Mouse (Mus musculus) liver, embryonic 14.5 days (tissue): ENCODE measurements around the gene Scgb1a1. TPM values are rescaled to one million over a fixed set of nuclear protein-coding genes. Genes with fewer than 3 reads are reported as not detected.

Experiments used
- ATAC-seq: fragments of 200-750 bp; cut with Nextera tagmentation; 2 replicates; pipeline ENCODE4 v1.8.0; 2017; ENCODE audit warnings: moderate number of reproducible peaks, mild to moderate bottlenecking, moderate library complexity; ENCODE audit not compliant: insufficient read depth
- DNase-seq, 3 experiments: peaks; one replicate each; pipeline ENCODE4 v3.0.0-alpha.2; 2012 to 2013; ENCODE audit warnings: low read depth in 3 of 3, low spot score in 3 of 3
- H3K27ac ChIP-seq: fragments of 300-500 bp; sonication (generic); 2 replicates; pipeline ENCODE4 v1.5.1; 2014; ENCODE audit warnings: moderate library complexity, mild to moderate bottlenecking, control low read depth, inconsistent platforms
- H3K27me3 ChIP-seq: fragments of 300-500 bp; sonication (generic); 2 replicates; pipeline ENCODE4 v1.6.1; 2014; ENCODE audit warnings: mild to moderate bottlenecking, low read length, moderate library complexity; ENCODE audit not compliant: control insufficient read depth, insufficient read depth
- H3K36me3 ChIP-seq: fragments of 300-500 bp; sonication (generic); replicated peaks from 2 replicates; pipeline ENCODE4 v1.6.1; 2014; ENCODE audit warnings: low read depth; ENCODE audit not compliant: control insufficient read depth, insufficient read depth
- H3K4me1 ChIP-seq, 2 experiments: fragments of 200-500 bp in 1 of 2; fragments of 300-500 bp in 1 of 2; sonication (generic) in 1 of 2; replicated peaks; 2 replicates each; pipeline ENCODE4 v1.6.1; 2012 to 2014; ENCODE audit warnings: antibody characterized with exemption in 1 of 2, inconsistent platforms in 1 of 2, low read length in 1 of 2; ENCODE audit not compliant: control insufficient read depth in 2 of 2, insufficient read depth in 2 of 2
- H3K4me2 ChIP-seq: fragments of 300-500 bp; sonication (generic); 2 replicates; pipeline ENCODE4 v1.6.1; 2014; ENCODE audit warnings: low read depth, mild to moderate bottlenecking, control low read depth, moderate library complexity
- H3K4me3 ChIP-seq, 2 experiments: fragments of 200-500 bp in 1 of 2; fragments of 300-500 bp in 1 of 2; sonication (generic) in 1 of 2; 2 replicates each; pipeline ENCODE4 v1.5.1; 2012 to 2014; ENCODE audit warnings: low read depth in 2 of 2, low read length in 2 of 2, mild to moderate bottlenecking in 2 of 2, control low read depth in 1 of 2, inconsistent platforms in 1 of 2, moderate library complexity in 1 of 2; ENCODE audit not compliant: insufficient read depth in 1 of 2
- H3K9ac ChIP-seq: fragments of 300-500 bp; sonication (generic); replicated peaks from 2 replicates; pipeline ENCODE4 v1.6.1; 2014; ENCODE audit warnings: mild to moderate bottlenecking, control low read depth, moderate library complexity
- H3K9me3 ChIP-seq: fragments of 300-500 bp; sonication (generic); 2 replicates; pipeline ENCODE4 v1.6.1; 2016; ENCODE audit warnings: low read length, mixed read lengths; ENCODE audit not compliant: control insufficient read depth
- CTCF ChIP-seq: IDR thresholded peaks from 2 replicates; pipeline ENCODE4 v1.5.1; 2016; ENCODE audit warnings: antibody characterized with exemption, low read depth, control low read depth
- EP300 ChIP-seq: IDR thresholded peaks from 2 replicates; pipeline ENCODE4 v1.6.1; 2016; ENCODE audit warnings: antibody characterized with exemption, low read depth
- WGBS: fragments of 180-500 bp; shearing (Covaris S2); extraction: QIAGEN DNeasy Blood & Tissue Kit; methylation state at CpG from one replicate; pipeline ENCODE4 v1.1.7; 2014; ENCODE audit not compliant: insufficient replicate concordance; 5-methylcytosine and 5-hydroxymethylcytosine counted together
- polyA plus RNA-seq, 2 experiments: library from polyadenylated mRNA; depleted of rRNA in 1 of 2; stranded (reverse) in 1 of 2; unstranded in 1 of 2; fragments of >200 nt; fragmentation: Nextera tagmentation in 1 of 2; extraction: Ambion mirVana in 1 of 2; gene quantifications; 2 replicates each; pipeline versions ENCODE4 v1.2.1 to v1.2.3; 2012 to 2014

Scgb1a1 gene
- polyA plus RNA-seq, 2 experiments: not detected

GRCm38 (mm10) chr19:9048981-9049687 is 38.6 kb downstream of the Scgb1a1 start:
- Histone ChIP-seq H3K27me3 (no peaks in the 10 kb centered on the region), H3K9ac (no peak overlapping the region), H3K36me3 (no peaks in the 10 kb centered on the region), H3K9me3 (peaks cover 4% of the 10 kb centered on the region), H3K4me1 (peaks cover 28 to 47% of the 10 kb centered on the region in 2 experiments), H3K4me2 (no peak overlapping the region), H3K4me3 (no peak overlapping the region), H3K27ac (no peak overlapping the region)
- WGBS: 80% methylated on average over 4 of the region's 4 CpGs
- no peak for TF ChIP-seq EP300
- no peak for TF ChIP-seq CTCF
- no peak for ATAC-seq
- no peak for DNase-seq

- Histone ChIP-seq H3K9me3 (peaks cover 4% of the 10 kb centered on the region), H3K27me3 (no peaks in the 10 kb centered on the region), H3K4me1 (peaks cover 26 to 44% of the 10 kb centered on the region in 2 experiments), H3K4me2 (no peak overlapping the region), H3K9ac (no peak overlapping the region), H3K36me3 (no peaks in the 10 kb centered on the region), H3K4me3 (no peak overlapping the region), H3K27ac (no peak overlapping the region)
- ATAC-seq (no peak), DNase-seq (no peak)
- TF ChIP-seq CTCF: no peak
- TF ChIP-seq EP300: no peak
- 50% methylated on average over 1 of the region's 1 CpGs for WGBS
Measured at GRCm38 (mm10) chr19:9047946-9048387, 39.8 kb downstream of the Scgb1a1 start.

GRCm38 (mm10) chr19:9047207-9047945 is 40.4 kb downstream of the Scgb1a1 start:
- TF ChIP-seq CTCF: no peak
- TF ChIP-seq EP300: no peak
- no peak for DNase-seq
- no peaks in the 10 kb centered on the region for H3K27me3 ChIP-seq
- H3K4me1 ChIP-seq: peaks cover 26 to 39% of the 10 kb centered on the region in 2 experiments
- H3K4me3 ChIP-seq: no peak overlapping the region
- ATAC-seq: no peak
- peaks cover 4% of the 10 kb centered on the region for H3K9me3 ChIP-seq
- H3K36me3 ChIP-seq: no peaks in the 10 kb centered on the region
- H3K27ac ChIP-seq: no peak overlapping the region
- WGBS: 66% methylated on average over 7 of the region's 7 CpGs
- H3K9ac ChIP-seq: no peak overlapping the region
- H3K4me2 ChIP-seq: peak overlapping the region; percentile 16; the same call in 1 of the 2 replicates

GRCm38 (mm10) chr19:9044291-9044690 is 43.5 kb downstream of the Scgb1a1 start:
- H3K9ac ChIP-seq: 0 out of 2 replicates have a peak overlapping the region, but pooled peaks have one; percentile 12
- no peak overlapping the region for H3K4me3 ChIP-seq
- peaks cover 3% of the 10 kb centered on the region for H3K9me3 ChIP-seq
- H3K4me1 ChIP-seq: peaks cover 10 to 23% of the 10 kb centered on the region in 2 experiments
- H3K4me2 ChIP-seq: peak overlapping the region; percentile 13
- no peaks in the 10 kb centered on the region for H3K27me3 ChIP-seq
- DNase-seq: peak in 1 of 3 experiments; percentile 17
- H3K27ac ChIP-seq: no peak overlapping the region
- no peaks in the 10 kb centered on the region for H3K36me3 ChIP-seq
- TF ChIP-seq EP300 (no peak), CTCF (no peak)
- 40% methylated on average over 4 of the region's 4 CpGs for WGBS
- peak; percentile 70 for ATAC-seq

- TF ChIP-seq EP300 (no peak), CTCF (no peak)
- Histone ChIP-seq H3K36me3 (no peaks in the 10 kb centered on the region), H3K4me2 (no peak overlapping the region), H3K9me3 (no peaks in the 10 kb centered on the region), H3K27ac (no peak overlapping the region), H3K4me3 (no peak overlapping the region), H3K9ac (no peak overlapping the region), H3K27me3 (no peaks in the 10 kb centered on the region), H3K4me1 (peaks cover 10 to 24% of the 10 kb centered on the region in 2 experiments)
- 70% methylated on average over 1 of the region's 1 CpGs for WGBS
- ATAC-seq (no peak), DNase-seq (no peak)
Measured at GRCm38 (mm10) chr19:9043123-9043522, 44.6 kb downstream of the Scgb1a1 start.
